Mouse (Mus musculus): ENCODE data around the gene Pcyt1a. TPM values are rescaled to one million over a fixed set of nuclear protein-coding genes. Genes with fewer than 3 reads are reported as not detected.

Gene Pcyt1a
- polyA plus RNA-seq, 1 experiment from 2014 or later = 38.6 TPM

- peak; percentile 25 for DNase-seq
Measured at GRCm38 (mm10) chr16:32456086-32456485, 25.4 kb downstream of the Pcyt1a start.

GRCm38 (mm10) chr16:32456761-32457160 lies 26.0 kb downstream of the Pcyt1a start:
- Histone ChIP-seq H3K9me3 (replicated peaks) (no peaks in the 10 kb centered on the region), H3K4me2 (no peak overlapping the region), H3K27ac (peak overlapping the region; percentile 51), H3K4me3 (replicated peaks) (no peak overlapping the region), H3K4me1 (replicated peaks) (peaks cover 45% of the 10 kb centered on the region), H3K9ac (no peak overlapping the region), H3K36me3 (peaks cover 64% of the 10 kb centered on the region), H3K27me3 (no peaks in the 10 kb centered on the region)
- no peak for DNase-seq
- no peak for ATAC-seq (ENCODE audit: low read depth)
- 63% methylated on average over 1 of the region's 1 CpGs for WGBS (ENCODE audit: insufficient replicate concordance)

More at GRCm38 (mm10) chr16:32456086-32456485, 25.4 kb downstream of the Pcyt1a start:
- Histone ChIP-seq H3K27me3 (no peaks in the 10 kb centered on the region), H3K27ac (peak overlapping the region; percentile 36; the same call in 1 of the 2 replicates), H3K4me1 (replicated peaks) (peaks cover 52% of the 10 kb centered on the region), H3K9me3 (replicated peaks) (no peaks in the 10 kb centered on the region), H3K9ac (no peak overlapping the region), H3K4me3 (replicated peaks) (no peak overlapping the region), H3K36me3 (peaks cover 64% of the 10 kb centered on the region), H3K4me2 (no peak overlapping the region)
- peak; percentile 79 for ATAC-seq (ENCODE audit: low read depth)

- H3K9ac ChIP-seq = no peak overlapping the region
- WGBS (ENCODE audit: insufficient replicate concordance) = 53% methylated on average over 10 of the region's 10 CpGs
- peak overlapping the region; percentile 48; the same call in 1 of the 2 replicates for H3K27ac ChIP-seq
- peaks cover 36% of the 10 kb centered on the region for H3K4me1 ChIP-seq (replicated peaks)
- no peak overlapping the region for H3K4me2 ChIP-seq
- H3K36me3 ChIP-seq = peaks cover 62% of the 10 kb centered on the region
- no peak overlapping the region for H3K4me3 ChIP-seq (replicated peaks)
- peak; percentile 65 for DNase-seq
- ATAC-seq (ENCODE audit: low read depth) = peak; percentile 62
- H3K27me3 ChIP-seq = no peaks in the 10 kb centered on the region
- H3K9me3 ChIP-seq (replicated peaks) = no peaks in the 10 kb centered on the region
Measured at GRCm38 (mm10) chr16:32457589-32458386, 27.1 kb downstream of the Pcyt1a start.

- WGBS (ENCODE audit: insufficient replicate concordance) = 48% methylated on average over 4 of the region's 4 CpGs
- Histone ChIP-seq H3K27me3 (no peaks in the 10 kb centered on the region), H3K4me3 (replicated peaks) (no peak overlapping the region), H3K36me3 (peaks cover 63% of the 10 kb centered on the region), H3K9me3 (replicated peaks) (no peaks in the 10 kb centered on the region), H3K4me1 (replicated peaks) (peaks cover 32% of the 10 kb centered on the region), H3K4me2 (no peak overlapping the region), H3K9ac (no peak overlapping the region), H3K27ac (no peak overlapping the region)
- DNase-seq = no peak
- ATAC-seq (ENCODE audit: low read depth) = no peak
Measured at GRCm38 (mm10) chr16:32460518-32460917, 29.8 kb downstream of the Pcyt1a start.

- Histone ChIP-seq H3K9me3 (replicated peaks) (no peaks in the 10 kb centered on the region), H3K4me3 (replicated peaks) (no peak overlapping the region), H3K27ac (no peak overlapping the region), H3K36me3 (peaks cover 64% of the 10 kb centered on the region), H3K27me3 (no peaks in the 10 kb centered on the region), H3K9ac (no peak overlapping the region), H3K4me2 (no peak overlapping the region), H3K4me1 (replicated peaks) (peaks cover 21% of the 10 kb centered on the region)
- 93% methylated on average over 5 of the region's 5 CpGs for WGBS (ENCODE audit: insufficient replicate concordance)
- ATAC-seq (ENCODE audit: low read depth) = no peak
- no peak for DNase-seq
Measured at GRCm38 (mm10) chr16:32461713-32462112, 31.0 kb downstream of the Pcyt1a start.

- Histone ChIP-seq H3K4me3 (replicated peaks) (no peak overlapping the region), H3K27me3 (no peaks in the 10 kb centered on the region), H3K9ac (no peak overlapping the region), H3K27ac (no peak overlapping the region), H3K4me2 (no peak overlapping the region), H3K4me1 (replicated peaks) (peaks cover 11% of the 10 kb centered on the region), H3K9me3 (replicated peaks) (no peaks in the 10 kb centered on the region), H3K36me3 (peaks cover 71% of the 10 kb centered on the region)
- DNase-seq (no peak), ATAC-seq (ENCODE audit: low read depth) (no peak)
- 90% methylated on average over 16 of the region's 16 CpGs for WGBS (ENCODE audit: insufficient replicate concordance)
Measured at GRCm38 (mm10) chr16:32462950-32463349, 32.2 kb downstream of the Pcyt1a start.

GRCm38 (mm10) chr16:32463426-32463825 lies 32.7 kb downstream of the Pcyt1a start:
- H3K36me3 ChIP-seq = peaks cover 72% of the 10 kb centered on the region
- no peak overlapping the region for H3K27ac ChIP-seq
- peaks cover 13% of the 10 kb centered on the region for H3K4me1 ChIP-seq (replicated peaks)
- no peaks in the 10 kb centered on the region for H3K9me3 ChIP-seq (replicated peaks)
- H3K9ac ChIP-seq = no peak overlapping the region
- 24% methylated on average over 2 of the region's 2 CpGs for WGBS (ENCODE audit: insufficient replicate concordance)
- no peak overlapping the region for H3K4me2 ChIP-seq
- DNase-seq = no peak
- H3K27me3 ChIP-seq = no peaks in the 10 kb centered on the region
- no peak overlapping the region for H3K4me3 ChIP-seq (replicated peaks)
- ATAC-seq (ENCODE audit: low read depth) = peak; percentile 67

- WGBS (ENCODE audit: insufficient replicate concordance) = 0% methylated on average over 1 of the region's 1 CpGs
Measured at GRCm38 (mm10) chr16:32464908-32465307, 34.2 kb downstream of the Pcyt1a start.

GRCm38 (mm10) chr16:32468488-32468887 lies 37.8 kb downstream of the Pcyt1a start:
- H3K27me3 ChIP-seq = no peaks in the 10 kb centered on the region
- ATAC-seq (ENCODE audit: low read depth) = no peak
- H3K9ac ChIP-seq = no peak overlapping the region
- H3K4me1 ChIP-seq (replicated peaks) = peaks cover 10% of the 10 kb centered on the region
- no peaks in the 10 kb centered on the region for H3K9me3 ChIP-seq (replicated peaks)
- no peak overlapping the region for H3K4me3 ChIP-seq (replicated peaks)
- peaks cover 91% of the 10 kb centered on the region for H3K36me3 ChIP-seq
- H3K27ac ChIP-seq = no peak overlapping the region
- WGBS (ENCODE audit: insufficient replicate concordance) = 13% methylated on average over 3 of the region's 3 CpGs
- no peak for DNase-seq
- no peak overlapping the region for H3K4me2 ChIP-seq

More at GRCm38 (mm10) chr16:32464908-32465307, 34.2 kb downstream of the Pcyt1a start:
- H3K4me3 ChIP-seq (replicated peaks) = no peak overlapping the region
- no peak overlapping the region for H3K4me2 ChIP-seq
- H3K27ac ChIP-seq = no peak overlapping the region
- peaks cover 74% of the 10 kb centered on the region for H3K36me3 ChIP-seq
- no peaks in the 10 kb centered on the region for H3K9me3 ChIP-seq (replicated peaks)
- ATAC-seq (ENCODE audit: low read depth) (no peak), DNase-seq (no peak)
- H3K27me3 ChIP-seq = no peaks in the 10 kb centered on the region
- H3K4me1 ChIP-seq (replicated peaks) = peaks cover 15% of the 10 kb centered on the region
- H3K9ac ChIP-seq = no peak overlapping the region

GRCm38 (mm10) chr16:32469404-32470105 lies 38.8 kb downstream of the Pcyt1a start:
- H3K9ac ChIP-seq = no peak overlapping the region
- no peak overlapping the region for H3K4me2 ChIP-seq
- H3K27me3 ChIP-seq = no peaks in the 10 kb centered on the region
- DNase-seq (no peak), ATAC-seq (ENCODE audit: low read depth) (no peak)
- peaks cover 81% of the 10 kb centered on the region for H3K36me3 ChIP-seq
- 32% methylated on average over 5 of the region's 5 CpGs for WGBS (ENCODE audit: insufficient replicate concordance)
- peaks cover 10% of the 10 kb centered on the region for H3K4me1 ChIP-seq (replicated peaks)
- no peak overlapping the region for H3K27ac ChIP-seq
- H3K4me3 ChIP-seq (replicated peaks) = no peak overlapping the region
- H3K9me3 ChIP-seq (replicated peaks) = no peaks in the 10 kb centered on the region

- H3K9me3 ChIP-seq (replicated peaks) = no peaks in the 10 kb centered on the region
- 83% methylated on average over 7 of the region's 7 CpGs for WGBS (ENCODE audit: insufficient replicate concordance)
- H3K27ac ChIP-seq = no peak overlapping the region
- no peak overlapping the region for H3K9ac ChIP-seq
- no peaks in the 10 kb centered on the region for H3K27me3 ChIP-seq
- ATAC-seq (ENCODE audit: low read depth) = no peak
- no peak for DNase-seq
- H3K36me3 ChIP-seq = peaks cover 55% of the 10 kb centered on the region
- peaks cover 10% of the 10 kb centered on the region for H3K4me1 ChIP-seq (replicated peaks)
- H3K4me3 ChIP-seq (replicated peaks) = no peak overlapping the region
- H3K4me2 ChIP-seq = no peak overlapping the region
Measured at GRCm38 (mm10) chr16:32472276-32473015, 41.7 kb downstream of the Pcyt1a start.
